In genomic region chr13:106406608-106407038, GRCm38 (mm10) we compare ENCODE assay signal across 14 mouse cellular contexts.
DNase-seq lines count a peak whose midpoint lies in the region; ATAC-seq lines count a peak whose summit lies in the region.
"Had no signal": no experiment of that assay in that cellular context is flagged by ENCODE, and none has a peak within 500 bp of the region (broad histone marks: within the 10 kb centered on the region; RNA-seq: fewer than 3 reads in every experiment).

No protein-coding gene starts in this region.

- H3K36me3 ChIP-seq in hindbrain, embryonic 14.5 days (replicated peaks; ENCODE audit: control insufficient read depth, insufficient read depth), result no peaks in the 10 kb centered on the region
- H3K36me3 ChIP-seq in hindbrain, embryonic 11.5 days (ENCODE audit: control insufficient read depth, insufficient read depth, low read length), result no peaks in the 10 kb centered on the region
- H3K36me3 ChIP-seq: heart, embryonic 13.5 days; liver, embryonic 13.5 days had no signal

- no peak for DNase-seq in hindbrain, embryonic 14.5 days (ENCODE audit: low spot score)
- no peak for DNase-seq in hindbrain, embryonic 11.5 days (ENCODE audit: low spot score)
- peak; percentile 12 for DNase-seq in right cerebral cortex, postnatal 25 days
- DNase-seq in right cerebral cortex, postnatal 14 days, result no peak
- DNase-seq in left cerebral cortex, postnatal 25 days (ENCODE audit: low spot score in 2 of 2), result peak; percentile 26 to 81
- DNase-seq in lung, postnatal 10 days, result no peak
- DNase-seq in adrenal gland, adult 2 months, result no peak
- DNase-seq: cerebellum, postnatal 10 days; heart, postnatal 4 days; kidney, postnatal 14 days; liver, embryonic 13.5 days had no signal

- intact Hi-C loops in left cerebral cortex, postnatal 25 days (cut with DNase I), result loop anchor here (10.0 kb wide), 1 partner anchor 278 kb away; no protein-coding TSS in a partner anchor

- H3K4me3 ChIP-seq in hindbrain, embryonic 14.5 days (replicated peaks; ENCODE audit: low read length), result no peak overlapping the region
- H3K4me3 ChIP-seq in hindbrain, embryonic 11.5 days (ENCODE audit: low read depth, low read length), result no peak overlapping the region
- H3K4me3 ChIP-seq: heart, embryonic 13.5 days; liver, embryonic 13.5 days had no signal

- H3K4me2 ChIP-seq in hindbrain, embryonic 14.5 days (replicated peaks), result no peak overlapping the region
- H3K4me2 ChIP-seq in hindbrain, embryonic 11.5 days (replicated peaks; ENCODE audit: low read depth, low read length), result no peak overlapping the region
- H3K4me2 ChIP-seq: heart, embryonic 13.5 days; liver, embryonic 13.5 days had no signal

- ATAC-seq in hindbrain, embryonic 14.5 days (ENCODE audit: low FRiP score), result peak; percentile 57; the same call in 1 of the 2 replicates
- ATAC-seq in hindbrain, embryonic 11.5 days (ENCODE audit: low FRiP score), result no peak
- no peak for ATAC-seq in megakaryocyte-erythroid progenitor cell, adult 5-6 weeks (replicated peaks; ENCODE audit: low FRiP score, low TSS enrichment, poor library complexity, severe bottlenecking)
- ATAC-seq: intestine, postnatal 0 days had no signal

- no peaks in the 10 kb centered on the region for H3K4me1 ChIP-seq in hindbrain, embryonic 14.5 days (replicated peaks; ENCODE audit: control insufficient read depth, insufficient read depth, low read length)
- no peaks in the 10 kb centered on the region for H3K4me1 ChIP-seq in hindbrain, embryonic 11.5 days (replicated peaks; ENCODE audit: control insufficient read depth, insufficient read depth, low read length)
- H3K4me1 ChIP-seq: heart, embryonic 13.5 days; liver, embryonic 13.5 days had no signal

- H3K27ac ChIP-seq in hindbrain, embryonic 14.5 days, result no peak overlapping the region
- H3K27ac ChIP-seq in hindbrain, embryonic 11.5 days (ENCODE audit: low read depth, low read length), result no peak overlapping the region
- H3K27ac ChIP-seq: heart, embryonic 13.5 days; liver, embryonic 13.5 days had no signal

- 29% methylated on average over 1 of the region's 1 CpGs for WGBS in hindbrain, embryonic 14.5 days
- WGBS in hindbrain, embryonic 11.5 days, result 68% methylated on average over 1 of the region's 1 CpGs

- no peaks in the 10 kb centered on the region for H3K27me3 ChIP-seq in hindbrain, embryonic 14.5 days (ENCODE audit: control insufficient read depth, insufficient read depth, low read length)
- no peaks in the 10 kb centered on the region for H3K27me3 ChIP-seq in hindbrain, embryonic 11.5 days (ENCODE audit: control insufficient read depth, insufficient read depth, low read length)
- H3K27me3 ChIP-seq: heart, embryonic 13.5 days; liver, embryonic 13.5 days had no signal

- H3K9me3 ChIP-seq in hindbrain, embryonic 14.5 days (ENCODE audit: control insufficient read depth, low read length), result no peaks in the 10 kb centered on the region
- H3K9me3 ChIP-seq in hindbrain, embryonic 11.5 days (ENCODE audit: control insufficient read depth, low read length), result no peaks in the 10 kb centered on the region
- H3K9me3 ChIP-seq: heart, embryonic 13.5 days; liver, embryonic 13.5 days had no signal

- H3K9ac ChIP-seq in hindbrain, embryonic 14.5 days, result no peak overlapping the region
- no peak overlapping the region for H3K9ac ChIP-seq in hindbrain, embryonic 11.5 days (ENCODE audit: low read depth, low read length)
- H3K9ac ChIP-seq: heart, embryonic 13.5 days; liver, embryonic 13.5 days had no signal

Comparison
In these comparisons a context has a peak if more than half of its experiments do, and no peak if none do; other contexts are left out.
1. DNase-seq: peak in right cerebral cortex, postnatal 25 days (single experiment) and left cerebral cortex, postnatal 25 days (2 of 2); none in hindbrain, embryonic 14.5 days (single experiment), hindbrain, embryonic 11.5 days (single experiment), right cerebral cortex, postnatal 14 days (single experiment), lung, postnatal 10 days (single experiment) and adrenal gland, adult 2 months (single experiment).